Mouse (Mus musculus) G1E (cell line): ENCODE measurements at regions not wholly inside any gene's neighbourhood (a gene's known extent, or its start where the extent isn't known, plus 50 kb on each side); places are given as distances from the start of the nearest gene placed in this dataset.

Experiments
- ATAC-seq: 2 replicates; pipeline ENCODE4 v1.8.0; 2016; ENCODE audit warnings: mild to moderate bottlenecking; ENCODE audit not compliant: insufficient number of reproducible peaks, poor library complexity, low FRiP score, severe bottlenecking; ENCODE audit errors: extremely low read depth
- DNase-seq: peaks from one replicate; pipeline ENCODE4 v3.0.0; 2012; ENCODE audit warnings: low spot score
- H3K27me3 ChIP-seq: 2 replicates; pipeline ENCODE4 v1.6.1; 2012; ENCODE audit warnings: mild to moderate bottlenecking, low read length, inconsistent platforms; ENCODE audit not compliant: insufficient read depth
- H3K36me3 ChIP-seq: replicated peaks from 2 replicates; pipeline ENCODE3; 2012; ENCODE audit warnings: mild to moderate bottlenecking, inconsistent platforms
- H3K4me1 ChIP-seq: 2 replicates; pipeline ENCODE4 v1.6.1; 2012; ENCODE audit warnings: low read depth, low read length, inconsistent platforms, mixed read lengths; ENCODE audit not compliant: insufficient read depth
- H3K4me3 ChIP-seq: 2 replicates; pipeline ENCODE4 v1.5.1; 2012; ENCODE audit warnings: low read depth, mild to moderate bottlenecking, inconsistent platforms, low read length, moderate library complexity, mixed read lengths
- H3K9me3 ChIP-seq: replicated peaks from 2 replicates; pipeline ENCODE4 v1.6.1; 2012; ENCODE audit warnings: inconsistent platforms
- CTCF ChIP-seq: IDR thresholded peaks from 2 replicates; pipeline ENCODE4 v1.5.1; 2012; ENCODE audit warnings: low read depth, low read length, inconsistent platforms, mixed read lengths
- GATA1 ChIP-seq: IDR thresholded peaks from 2 replicates; pipeline ENCODE4 v1.6.1; 2012; ENCODE audit warnings: borderline replicate concordance, low read length, inconsistent platforms, mixed read lengths
- GATA2 ChIP-seq: IDR thresholded peaks from 2 replicates; pipeline ENCODE4 v1.6.1; 2012; ENCODE audit warnings: low read depth, low read length, inconsistent platforms, borderline replicate concordance
- POLR2AphosphoS5 ChIP-seq: IDR thresholded peaks from 2 replicates; pipeline ENCODE4 v1.6.1; 2012; ENCODE audit warnings: low read depth, low read length, inconsistent platforms; ENCODE audit not compliant: insufficient replicate concordance
- TAL1 ChIP-seq: conservative IDR thresholded peaks from 2 replicates; pipeline ENCODE4 v1.6.1; 2012; ENCODE audit warnings: low read depth, low read length, inconsistent platforms, mixed read lengths

DNA sequence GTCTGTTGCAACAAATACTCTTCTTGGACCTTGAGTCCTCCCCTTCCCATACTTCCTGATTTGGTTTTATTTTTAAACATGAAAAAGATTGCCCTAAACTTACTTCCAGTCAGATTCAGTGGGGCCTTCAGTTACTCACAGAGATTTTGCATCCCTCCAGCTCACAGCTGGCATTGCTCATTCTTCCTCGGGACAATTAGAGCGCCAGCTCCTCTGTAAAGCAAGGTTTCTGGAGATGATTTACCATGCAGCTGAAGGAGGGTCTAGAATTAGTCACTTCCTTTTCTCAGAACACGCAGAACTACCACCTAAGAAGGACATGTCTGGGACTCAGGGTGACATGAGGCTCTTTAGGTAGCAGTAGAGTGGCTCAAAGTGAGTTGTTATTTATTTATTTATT lies 79.4 kb upstream of the Npy start:
- Histone ChIP-seq H3K36me3 (no peaks in the 10 kb centered on the region), H3K4me1 (no peaks in the 10 kb centered on the region), H3K9me3 (no peaks in the 10 kb centered on the region), H3K27me3 (peaks cover 3% of the 10 kb centered on the region), H3K4me3 (no peak overlapping the region)
- no peak for TF ChIP-seq GATA1
- TF ChIP-seq TAL1: no peak
- no peak for TF ChIP-seq GATA2
- no peak for TF ChIP-seq POLR2AphosphoS5
- no peak for TF ChIP-seq CTCF
- ATAC-seq (no peak), DNase-seq (no peak)

DNA sequence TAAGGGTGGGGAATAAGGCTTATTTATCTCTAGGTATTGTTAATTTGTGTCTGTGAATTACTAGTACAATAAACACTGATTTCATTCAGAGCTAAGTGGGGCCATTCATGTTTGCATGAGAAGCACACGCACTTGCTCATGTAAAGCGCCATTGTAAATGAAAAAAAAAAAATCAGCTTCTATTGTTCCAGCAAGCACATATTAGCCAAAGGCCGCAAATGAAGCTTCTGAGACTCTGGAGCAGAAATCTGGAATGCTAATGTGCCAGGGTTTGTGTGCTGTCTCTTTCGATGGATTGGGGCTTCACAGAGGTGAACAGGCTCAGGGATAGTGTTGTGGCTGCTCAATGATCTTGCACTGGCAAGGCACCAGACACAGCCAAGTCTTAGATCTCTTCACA lies 77.2 kb upstream of the Npy start:
- H3K36me3 ChIP-seq: no peaks in the 10 kb centered on the region
- no peak for DNase-seq
- no peak for ATAC-seq
- TF ChIP-seq GATA1 (no peak), POLR2AphosphoS5 (no peak), CTCF (no peak), TAL1 (no peak), GATA2 (no peak)
- H3K27me3 ChIP-seq: peaks cover 3% of the 10 kb centered on the region
- H3K4me3 ChIP-seq: no peak overlapping the region
- H3K9me3 ChIP-seq: no peaks in the 10 kb centered on the region
- H3K4me1 ChIP-seq: no peaks in the 10 kb centered on the region

DNA sequence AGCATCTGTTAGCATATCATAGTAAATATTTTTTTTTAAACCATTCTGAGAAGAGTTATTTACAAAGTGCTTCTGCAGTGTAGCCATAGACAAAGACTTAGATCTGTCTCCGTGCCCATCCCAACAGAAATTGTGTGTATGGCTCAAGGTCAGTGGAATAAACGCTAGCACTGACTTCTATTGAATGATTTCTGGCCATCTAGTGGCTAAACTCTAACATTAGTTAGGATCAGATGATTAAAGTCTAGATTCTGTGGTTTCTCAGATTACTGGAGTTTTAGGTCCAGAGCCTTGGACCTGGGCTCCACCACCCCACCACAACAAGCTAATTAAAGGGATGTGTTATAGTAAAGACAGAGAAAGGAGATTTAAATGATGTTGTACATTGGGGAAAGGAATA lies 72.0 kb upstream of the Npy start:
- no peaks in the 10 kb centered on the region for H3K9me3 ChIP-seq
- no peaks in the 10 kb centered on the region for H3K4me1 ChIP-seq
- H3K27me3 ChIP-seq: no peaks in the 10 kb centered on the region; the same call in 1 of the 2 replicates
- no peak for TF ChIP-seq GATA1
- TF ChIP-seq TAL1: no peak
- TF ChIP-seq GATA2: no peak
- TF ChIP-seq POLR2AphosphoS5: no peak
- no peak overlapping the region for H3K4me3 ChIP-seq
- ATAC-seq (no peak), DNase-seq (no peak)
- H3K36me3 ChIP-seq: no peaks in the 10 kb centered on the region

DNA sequence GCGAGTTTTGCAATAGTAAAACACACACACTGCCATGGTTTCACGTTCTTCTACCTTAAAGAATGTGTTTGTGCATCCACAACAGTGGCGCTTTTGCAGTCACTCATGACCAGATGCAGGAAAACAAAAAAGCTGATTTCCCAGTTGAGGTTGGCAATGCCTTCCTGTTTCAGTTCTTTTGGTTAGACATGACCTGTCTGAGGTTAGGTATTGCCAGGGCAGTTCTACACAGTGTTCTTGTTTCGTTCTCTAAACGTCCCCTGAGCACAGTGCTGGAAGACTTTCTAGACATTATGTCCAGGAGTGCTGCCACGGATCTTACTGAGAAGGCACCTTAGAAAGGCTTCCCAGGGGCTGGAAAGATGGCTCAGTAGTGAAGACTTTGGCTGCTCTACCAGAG lies 62.9 kb upstream of the Npy start:
- Histone ChIP-seq H3K9me3 (no peaks in the 10 kb centered on the region), H3K4me3 (no peak overlapping the region), H3K27me3 (peaks cover 5% of the 10 kb centered on the region; the same call in 1 of the 2 replicates), H3K4me1 (no peaks in the 10 kb centered on the region), H3K36me3 (no peaks in the 10 kb centered on the region)
- TF ChIP-seq POLR2AphosphoS5 (no peak), GATA1 (no peak)
- DNase-seq (no peak), ATAC-seq (no peak)

DNA sequence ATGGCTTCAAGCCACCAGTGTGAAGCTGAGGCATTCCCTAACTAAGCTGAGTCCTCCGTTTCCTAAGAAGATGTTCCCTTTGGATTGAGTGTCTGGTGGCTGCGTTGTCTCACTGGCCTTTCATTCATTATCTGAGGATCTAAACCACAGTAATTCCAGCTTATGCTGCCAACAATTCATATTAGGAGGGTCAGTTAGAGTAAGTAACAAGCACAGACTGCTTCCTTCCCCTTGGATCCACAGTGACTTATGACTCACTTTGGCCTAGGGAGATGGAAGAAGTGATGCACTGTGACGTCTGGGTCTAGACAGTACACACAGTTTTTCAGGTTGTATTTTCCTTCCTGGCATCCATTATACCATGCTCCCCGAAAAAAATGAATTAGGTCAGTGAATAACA lies 57.8 kb upstream of the Npy start:
- no peak for ATAC-seq

DNA sequence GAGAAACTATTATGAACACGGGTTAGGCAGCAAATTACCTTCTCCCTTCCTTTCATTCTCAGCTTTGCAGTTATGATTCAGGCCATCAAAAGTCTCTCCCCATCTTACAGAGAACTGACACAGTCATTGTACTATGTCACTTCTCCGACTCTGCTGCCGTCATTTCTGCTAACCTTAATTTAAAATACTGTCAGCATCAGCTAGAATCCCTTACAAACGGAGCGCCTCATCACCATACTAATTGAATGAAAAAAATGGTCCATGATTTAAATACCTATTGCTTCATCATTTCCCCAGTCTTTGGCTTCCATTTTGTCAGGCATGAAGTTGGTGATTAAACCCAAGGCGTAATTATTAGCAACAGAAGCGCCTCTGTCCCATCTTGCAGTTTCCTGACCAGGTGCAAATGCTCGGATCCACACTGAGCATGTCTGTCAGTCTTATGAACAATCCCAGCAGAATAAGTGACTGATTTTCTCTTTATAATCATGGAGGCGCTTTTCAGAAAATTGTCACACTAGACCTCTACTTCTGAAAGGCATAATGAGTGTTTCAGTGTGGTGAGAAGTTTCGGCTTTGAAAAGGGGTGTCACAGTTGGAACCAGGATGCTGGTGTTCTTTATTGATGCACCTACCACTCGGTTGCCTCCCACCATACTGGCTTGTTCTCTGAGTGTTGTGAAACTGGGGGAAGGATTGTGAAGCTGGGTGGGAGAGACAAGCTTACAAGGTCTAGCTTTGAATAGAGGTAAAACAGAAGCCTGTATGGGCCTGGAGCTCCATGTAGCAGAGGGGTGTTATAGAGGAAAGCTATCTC lies 52.4 kb upstream of the Npy start:
- Histone ChIP-seq H3K4me3 (no peak overlapping the region), H3K27me3 (peaks cover 7% of the 10 kb centered on the region), H3K4me1 (no peaks in the 10 kb centered on the region), H3K9me3 (no peaks in the 10 kb centered on the region), H3K36me3 (no peaks in the 10 kb centered on the region)
- no peak for DNase-seq
- ATAC-seq: no peak
- TF ChIP-seq GATA1 (no peak), CTCF (no peak), POLR2AphosphoS5 (no peak), TAL1 (no peak), GATA2 (no peak)

More for the DNA sequence above, 57.8 kb upstream of the Npy start:
- no peak overlapping the region for H3K4me3 ChIP-seq
- no peaks in the 10 kb centered on the region for H3K4me1 ChIP-seq
- H3K27me3 ChIP-seq: peaks cover 9% of the 10 kb centered on the region
- H3K9me3 ChIP-seq: no peaks in the 10 kb centered on the region
- DNase-seq: no peak
- H3K36me3 ChIP-seq: no peaks in the 10 kb centered on the region
- TF ChIP-seq TAL1: no peak
- no peak for TF ChIP-seq CTCF
- TF ChIP-seq POLR2AphosphoS5: no peak
- no peak for TF ChIP-seq GATA1
- TF ChIP-seq GATA2: no peak
